Comparison of ENCODE assay signal across 8 mouse cellular contexts in genomic region chrX:59133834-59134165, GRCm38 (mm10).
DNase-seq lines count a peak whose midpoint lies in the region; ATAC-seq and TF ChIP-seq lines count a peak whose summit lies in the region.
"Had no signal": no experiment of that assay in that cellular context is flagged by ENCODE, and none has a peak within 500 bp of the region (broad histone marks: within the 10 kb centered on the region; RNA-seq: fewer than 3 reads in every experiment).

No protein-coding gene starts in this region.

- ATAC-seq in lung, embryonic 14.5 days (ENCODE audit: insufficient read depth) = no peak
- ATAC-seq in forebrain, postnatal 0 days = no peak
- ATAC-seq in stomach, embryonic 14.5 days (ENCODE audit: insufficient number of reproducible peaks, insufficient read depth, low FRiP score, low read depth) = 0 out of 2 replicates have a peak, but pooled peaks have one; percentile 48
- no peak for ATAC-seq in monocyte, adult 5-6 weeks (replicated peaks; ENCODE audit: insufficient number of reproducible peaks, low FRiP score, low TSS enrichment, poor library complexity, severe bottlenecking)

- H3K9ac ChIP-seq in lung, embryonic 14.5 days = peak overlapping the region; percentile 34; the same call in 1 of the 2 replicates
- peak overlapping the region; percentile 53 for H3K9ac ChIP-seq in forebrain, postnatal 0 days
- H3K9ac ChIP-seq in stomach, embryonic 14.5 days (replicated peaks; ENCODE audit: low read depth, low read length) = peak overlapping the region; percentile 21; the same call in 1 of the 2 replicates

- 13% methylated on average over 24 of the region's 24 CpGs for WGBS in lung, embryonic 14.5 days
- WGBS in forebrain, postnatal 0 days = 21% methylated on average over 24 of the region's 24 CpGs
- WGBS in stomach, embryonic 14.5 days = 19% methylated on average over 22 of the region's 24 CpGs

- H3K27ac ChIP-seq in lung, embryonic 14.5 days (ENCODE audit: low read depth) = no peak overlapping the region
- H3K27ac ChIP-seq in forebrain, postnatal 0 days (ENCODE audit: low read depth, low read length) = peak overlapping the region; percentile 59
- H3K27ac ChIP-seq in stomach, embryonic 14.5 days (ENCODE audit: low read length) = no peak overlapping the region

- H3K4me1 ChIP-seq in lung, embryonic 14.5 days (ENCODE audit: insufficient read depth) = no peaks in the 10 kb centered on the region
- no peaks in the 10 kb centered on the region for H3K4me1 ChIP-seq in forebrain, postnatal 0 days (ENCODE audit: insufficient read depth)
- H3K4me1 ChIP-seq in stomach, embryonic 14.5 days (ENCODE audit: control insufficient read depth, insufficient read depth, low read length) = no peaks in the 10 kb centered on the region

- no peak for TF ChIP-seq CTCF in lung, embryonic 14.5 days (IDR thresholded peaks at IDR 0.05; ENCODE audit: low read depth)
- TF ChIP-seq CTCF in forebrain, postnatal 0 days (IDR thresholded peaks at IDR 0.05; ENCODE audit: low read depth) = no peak

- peak; percentile 4 for DNase-seq in lung, embryonic 14.5 days
- no peak for DNase-seq in lung, postnatal 4 days
- DNase-seq in embryo, embryonic 10 days (ENCODE audit: low spot score) = peak; percentile 20
- DNase-seq in forebrain, postnatal 0 days = no peak
- DNase-seq in liver = peak; percentile 7

- H3K4me2 ChIP-seq in lung, embryonic 14.5 days = peak overlapping the region; percentile 64
- H3K4me2 ChIP-seq in forebrain, postnatal 0 days (ENCODE audit: low read depth) = peak overlapping the region; percentile 52
- H3K4me2 ChIP-seq in stomach, embryonic 14.5 days (replicated peaks; ENCODE audit: low read depth, low read length) = peak overlapping the region; percentile 51

- H3K9me3 ChIP-seq in lung, embryonic 14.5 days (ENCODE audit: low read depth, low read length) = no peaks in the 10 kb centered on the region
- H3K9me3 ChIP-seq in forebrain, postnatal 0 days (ENCODE audit: low read length) = no peaks in the 10 kb centered on the region
- H3K9me3 ChIP-seq in stomach, embryonic 14.5 days (ENCODE audit: control insufficient read depth, low read depth, low read length) = no peaks in the 10 kb centered on the region

- H3K27me3 ChIP-seq in lung, embryonic 14.5 days (ENCODE audit: insufficient read depth, low read length) = 0 out of 2 replicates have a peak, but pooled peaks cover 6% of the 10 kb centered on the region
- H3K27me3 ChIP-seq in forebrain, postnatal 0 days (ENCODE audit: insufficient read depth, low read length) = no peaks in the 10 kb centered on the region
- H3K27me3 ChIP-seq in stomach, embryonic 14.5 days (ENCODE audit: control insufficient read depth, insufficient read depth, low read length) = no peaks in the 10 kb centered on the region

- H3K4me3 ChIP-seq in lung, embryonic 14.5 days (ENCODE audit: low read depth, low read length) = peak overlapping the region; percentile 44
- peak overlapping the region; percentile 52 for H3K4me3 ChIP-seq in forebrain, postnatal 0 days (ENCODE audit: low read depth, low read length)
- H3K4me3 ChIP-seq in stomach, embryonic 14.5 days (ENCODE audit: low read depth, low read length) = peak overlapping the region; percentile 44
- H3K4me3 ChIP-seq: myocyte had no signal

- H3K36me3 ChIP-seq in lung, embryonic 14.5 days (ENCODE audit: insufficient read depth) = no peaks in the 10 kb centered on the region
- H3K36me3 ChIP-seq in forebrain, postnatal 0 days (ENCODE audit: insufficient read depth) = no peaks in the 10 kb centered on the region
- no peaks in the 10 kb centered on the region for H3K36me3 ChIP-seq in stomach, embryonic 14.5 days (ENCODE audit: control insufficient read depth, insufficient read depth, low read length)

Comparison
In these comparisons a context has a peak if more than half of its experiments do, and no peak if none do; other contexts are left out.
1. DNase-seq: peak in lung, embryonic 14.5 days (single experiment), embryo, embryonic 10 days (single experiment) and liver (single experiment); none in lung, postnatal 4 days (0 of 2) and forebrain, postnatal 0 days (single experiment).
2. Peak in every context shown above with its lines, with median percentiles within 50 percentile points of each other: H3K4me2 ChIP-seq, H3K4me3 ChIP-seq and H3K9ac ChIP-seq.